Mouse (Mus musculus) CD4-positive, CD25-positive, alpha-beta regulatory T cell, adult 2 months (primary cell): Measurements from ENCODE around the gene Set.

Source experiments
- DNase-seq: peaks from one replicate; pipeline ENCODE4 v3.0.0-alpha.2; 2012; ENCODE audit warnings: low read depth, low spot score

The Set gene

GRCm38 (mm10) chr2:30061215-30062166 lies 4.3 kb downstream of the Set start:
- DNase-seq: peak; percentile 74

GRCm38 (mm10) chr2:30062249-30063093 lies 5.3 kb downstream of the Set start:
- DNase-seq: peak; percentile 54

GRCm38 (mm10) chr2:30063235-30063634 lies 6.1 kb downstream of the Set start:
- no peak for DNase-seq

- DNase-seq: peak; percentile 28
Observed at GRCm38 (mm10) chr2:30063791-30064190, 6.6 kb downstream of the Set start.

- DNase-seq: no peak
Observed at GRCm38 (mm10) chr2:30064298-30064697, 7.1 kb downstream of the Set start.

GRCm38 (mm10) chr2:30066046-30066901 lies 9.1 kb downstream of the Set start:
- peak; percentile 96 for DNase-seq

- peak; percentile 70 for DNase-seq
Observed at GRCm38 (mm10) chr2:30067031-30067888, 10.1 kb downstream of the Set start.

- no peak for DNase-seq
Observed at GRCm38 (mm10) chr2:30067962-30068361, 10.8 kb downstream of the Set start.

GRCm38 (mm10) chr2:30072875-30073274 lies 15.7 kb downstream of the Set start:
- DNase-seq: no peak

- DNase-seq: no peak
Observed at GRCm38 (mm10) chr2:30073285-30073684, 16.1 kb downstream of the Set start.

- no peak for DNase-seq
Observed at GRCm38 (mm10) chr2:30075625-30076024, 18.4 kb downstream of the Set start.

- no peak for DNase-seq
Observed at GRCm38 (mm10) chr2:30076439-30076838, 19.3 kb downstream of the Set start.

- no peak for DNase-seq
Observed at GRCm38 (mm10) chr2:30076959-30077358, 19.8 kb downstream of the Set start.

GRCm38 (mm10) chr2:30077502-30078348 lies 20.5 kb downstream of the Set start, which contains the start of gene Pkn3:
TSS of gene Pkn3 (plus strand) at chr2:30077684.
- peak; percentile 90 for DNase-seq

GRCm38 (mm10) chr2:30078349-30078712 lies 21.2 kb downstream of the Set start:
- no peak for DNase-seq

- DNase-seq: no peak
Observed at GRCm38 (mm10) chr2:30078760-30079159, 21.6 kb downstream of the Set start.

GRCm38 (mm10) chr2:30080181-30080800 lies 23.1 kb downstream of the Set start:
- no peak for DNase-seq

GRCm38 (mm10) chr2:30084113-30084512 lies 26.9 kb downstream of the Set start:
- no peak for DNase-seq

- DNase-seq: no peak
Observed at GRCm38 (mm10) chr2:30084632-30085031, 27.5 kb downstream of the Set start.
